Mouse (Mus musculus): ENCODE measurements around the gene Rnf157.
A peak's percentile ranks its signal among the peaks of the same experiment; 100 is the strongest.

Rnf157 gene

GRCm38 (mm10) chr11:116334417-116334782 lies 78.4 kb downstream of the Rnf157 start:
- no peak for DNase-seq

GRCm38 (mm10) chr11:116333526-116334416 lies 79.1 kb downstream of the Rnf157 start:
- DNase-seq: no peak

GRCm38 (mm10) chr11:116332983-116333270 lies 79.9 kb downstream of the Rnf157 start:
- DNase-seq: no peak

GRCm38 (mm10) chr11:116332232-116332982 lies 80.4 kb downstream of the Rnf157 start:
- DNase-seq: peak; percentile 63 to 74

- peak; percentile 39 to 41 for DNase-seq
Measured at GRCm38 (mm10) chr11:116330211-116330518, 82.7 kb downstream of the Rnf157 start.

GRCm38 (mm10) chr11:116329314-116330210 lies 83.3 kb downstream of the Rnf157 start:
- peak; percentile 90 to 91 for DNase-seq

GRCm38 (mm10) chr11:116326963-116327603 lies 85.7 kb downstream of the Rnf157 start:
- DNase-seq: no peak

GRCm38 (mm10) chr11:116318719-116319659 lies 93.8 kb downstream of the Rnf157 start:
- peak; percentile 96 to 98 for DNase-seq

- no peak for DNase-seq
Measured at GRCm38 (mm10) chr11:116312359-116312758, 100.5 kb downstream of the Rnf157 start.

- peak; percentile 56 to 58 for DNase-seq
Measured at GRCm38 (mm10) chr11:116311169-116311568, 101.7 kb downstream of the Rnf157 start.

- no peak for DNase-seq
Measured at GRCm38 (mm10) chr11:116309601-116310000, 103.2 kb downstream of the Rnf157 start.

GRCm38 (mm10) chr11:116307762-116308531 lies 104.9 kb downstream of the Rnf157 start:
- DNase-seq: peak in 1 of 2 experiments; percentile 15

GRCm38 (mm10) chr11:116307019-116307725 lies 105.7 kb downstream of the Rnf157 start, which contains the start of gene Exoc7:
Gene Exoc7, minus strand, starts transcription at chr11:116307233.
- no peak for DNase-seq

- peak; percentile 98 for DNase-seq
Measured at GRCm38 (mm10) chr11:116306126-116306982, 106.5 kb downstream of the Rnf157 start.

GRCm38 (mm10) chr11:116305423-116305822 lies 107.4 kb downstream of the Rnf157 start:
- peak in 1 of 2 experiments; percentile 25 for DNase-seq

- peak; percentile 71 to 77 for DNase-seq
Measured at GRCm38 (mm10) chr11:116298621-116299020, 114.2 kb downstream of the Rnf157 start.

- DNase-seq: peak; percentile 67 to 69
Measured at GRCm38 (mm10) chr11:116298221-116298620, 114.6 kb downstream of the Rnf157 start.

GRCm38 (mm10) chr11:116297017-116297416 lies 115.8 kb downstream of the Rnf157 start:
- peak in 1 of 2 experiments; percentile 25 for DNase-seq

Data from cerebellum, postnatal 10 days (tissue).